Mouse (Mus musculus): ENCODE data around the gene Hadh.

DNA sequence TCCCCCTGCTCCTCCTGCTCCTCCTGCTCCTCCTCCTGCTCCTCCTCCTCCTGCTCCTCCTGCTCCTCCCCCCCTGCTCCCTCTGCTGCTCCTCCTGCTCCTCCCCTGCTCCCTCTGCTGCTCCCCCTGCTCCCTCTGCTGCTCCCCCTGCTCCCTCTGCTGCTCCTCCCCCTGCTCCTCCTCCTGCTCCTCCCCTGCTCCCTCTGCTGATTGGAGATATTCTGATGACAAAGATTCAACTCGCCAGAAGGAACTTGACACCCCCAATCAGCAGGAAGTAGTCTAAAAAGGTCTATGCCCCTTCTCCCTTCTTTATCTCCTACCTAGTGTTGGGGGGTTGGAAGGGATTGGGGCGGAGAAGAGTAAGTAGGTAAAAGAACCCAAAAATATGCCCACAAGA is 46.3 kb upstream of the Hadh start:
- TF ChIP-seq CTCF (conservative IDR thresholded peaks at IDR 0.05; ENCODE audit: low read length) (no peak), NANOG (IDR thresholded peaks at IDR 0.05; ENCODE audit: borderline replicate concordance, low read length) (no peak), POU5F1 (IDR thresholded peaks at IDR 0.05; ENCODE audit: borderline replicate concordance, low read length) (no peak)

Measured in E14TG2a.4 (cell line).